Mouse (Mus musculus) MEL (cell line): ENCODE measurements around the gene Proca1.

Experiments used
- ELF1 ChIP-seq: IDR thresholded peaks from 2 replicates; pipeline ENCODE4 v1.6.1; 2014; ENCODE audit warnings: low read depth, mild to moderate bottlenecking, inconsistent platforms, low read length, improper control_type of control experiment, moderate library complexity
- EP300 ChIP-seq, 2 experiments: IDR thresholded peaks; 2 replicates each; pipeline ENCODE4 v1.6.1; 2011; ENCODE audit warnings: improper control_type of control experiment in 2 of 2, low read length in 2 of 2, low read depth in 1 of 2, mild to moderate bottlenecking in 1 of 2

DNA sequence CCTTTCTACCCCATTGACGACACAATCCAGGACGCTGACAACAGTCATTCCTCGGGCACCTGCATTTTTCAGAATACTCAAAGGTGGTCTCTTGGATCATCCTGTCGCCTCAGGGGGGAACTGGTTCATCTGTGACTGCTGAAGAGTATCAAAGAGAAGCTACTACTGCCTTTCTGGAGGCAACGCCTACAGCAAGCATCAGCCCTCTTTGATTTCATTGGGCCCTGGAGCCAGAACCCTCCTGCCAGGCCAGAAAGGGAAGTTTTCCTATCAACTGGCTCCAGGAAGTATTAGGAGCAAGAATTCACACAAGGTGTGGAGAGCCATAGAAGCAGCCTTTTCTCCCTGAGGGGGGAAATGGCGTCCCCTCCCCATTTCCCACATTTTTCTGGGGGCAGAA is 26.6 kb upstream of the Proca1 start:
- no peak for TF ChIP-seq ELF1
- no peak; a peak in 1 of 4 replicates for TF ChIP-seq EP300 (IDR thresholded peaks at IDR 0.05; ENCODE audit: low read depth in 1 of 2, low read length in 2 of 2)
